Mouse (Mus musculus): ENCODE measurements around the gene Cfap299. TPM values are rescaled to one million over a fixed set of nuclear protein-coding genes. Genes with fewer than 3 reads are reported as not detected.
"Not testable (repeated sequence)": the region's sequence is repeated elsewhere in the genome, so short reads cannot be mapped to it uniquely, and the experiment has no call there.

Gene Cfap299
- polyA plus RNA-seq, 1 experiment from 2014 or later: 0.17 TPM

GRCm38 (mm10) chr5:98562806-98563205 is 233.7 kb downstream of the Cfap299 start:
- 90% methylated on average over 9 of the region's 9 CpGs for WGBS
- no peak for DNase-seq (ENCODE audit: extremely low spot score, low spot score)
- no peak overlapping the region for H3K4me3 ChIP-seq
- H3K9me3 ChIP-seq: no peaks in the 10 kb centered on the region
- H3K27ac ChIP-seq: 0 out of 2 replicates have a peak overlapping the region, but pooled peaks have one; percentile 78
- no peaks in the 10 kb centered on the region for H3K36me3 ChIP-seq (replicated peaks)
- no peaks in the 10 kb centered on the region for H3K27me3 ChIP-seq (ENCODE audit: poor library complexity, severe bottlenecking)
- H3K4me1 ChIP-seq: peaks cover 45% of the 10 kb centered on the region

DNA sequence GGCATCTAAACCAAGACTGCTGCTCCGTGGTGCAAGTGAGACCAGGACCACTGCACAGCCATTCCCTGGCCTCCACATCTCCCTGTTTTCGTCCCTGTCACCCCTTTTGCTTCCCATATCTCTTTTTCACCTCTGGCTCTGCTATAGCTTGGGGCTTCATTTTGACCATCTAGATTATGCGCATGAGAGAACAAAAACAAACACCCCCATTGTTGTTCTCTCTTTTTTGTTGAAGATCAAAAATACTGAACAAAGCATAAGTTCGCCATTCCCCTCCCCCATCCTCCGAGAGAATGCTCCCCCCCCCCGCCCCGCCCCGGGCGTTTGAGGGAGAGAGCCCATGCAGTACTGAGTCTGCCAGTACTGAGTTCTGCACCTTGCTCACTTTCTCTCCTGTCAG is 234.7 kb downstream of the Cfap299 start:
- Histone ChIP-seq H3K27me3 (ENCODE audit: poor library complexity, severe bottlenecking) (no peaks in the 10 kb centered on the region), H3K4me1 (peaks cover 50% of the 10 kb centered on the region), H3K27ac (peak overlapping the region; percentile 78), H3K36me3 (replicated peaks) (no peaks in the 10 kb centered on the region), H3K9me3 (no peaks in the 10 kb centered on the region), H3K4me3 (no peak overlapping the region)
- 54% methylated on average over 9 of the region's 9 CpGs for WGBS
- DNase-seq (ENCODE audit: extremely low spot score, low spot score): no peak

DNA sequence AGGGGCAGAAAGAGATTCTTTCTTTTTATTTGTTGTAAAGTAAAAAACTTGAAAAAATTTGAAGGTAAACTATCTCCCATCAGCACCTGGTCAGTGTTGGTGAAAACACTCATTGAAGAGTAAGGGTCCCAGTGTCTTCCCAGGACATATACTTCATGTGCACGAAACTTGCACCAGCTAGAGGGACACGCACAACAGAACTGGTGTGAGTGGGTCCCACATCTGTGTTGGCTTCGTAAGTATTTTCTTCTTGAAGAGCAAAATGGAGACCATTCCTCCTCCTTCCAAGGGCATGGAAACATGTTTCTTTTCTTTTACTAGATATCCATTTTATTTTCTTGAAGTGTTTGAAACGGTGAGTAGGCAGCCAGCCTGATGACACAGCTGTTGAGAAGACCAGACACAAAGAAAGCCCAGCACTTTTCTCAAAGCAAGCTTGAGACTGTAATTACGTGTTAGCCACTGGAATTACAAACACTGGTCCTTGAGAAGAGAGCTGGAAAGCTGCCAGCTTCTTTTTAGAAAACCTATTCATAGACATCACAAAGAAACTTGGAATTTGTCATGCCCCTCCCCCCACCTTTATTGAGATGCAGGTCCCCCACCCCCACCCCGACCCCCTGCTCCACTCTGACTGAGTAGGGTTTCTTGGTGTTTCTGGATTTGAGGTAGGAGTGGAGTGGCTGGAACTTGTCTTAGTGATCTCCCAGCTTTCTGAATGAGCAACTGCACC is 237.5 kb downstream of the Cfap299 start:
- no peak overlapping the region for H3K4me3 ChIP-seq
- peaks cover 44% of the 10 kb centered on the region for H3K4me1 ChIP-seq
- H3K9me3 ChIP-seq: no peaks in the 10 kb centered on the region
- peak overlapping the region; percentile 84 for H3K27ac ChIP-seq
- peak; percentile 35 for DNase-seq (ENCODE audit: extremely low spot score, low spot score)
- 42% methylated on average over 6 of the region's 6 CpGs for WGBS
- no peaks in the 10 kb centered on the region for H3K27me3 ChIP-seq (ENCODE audit: poor library complexity, severe bottlenecking)
- no peaks in the 10 kb centered on the region for H3K36me3 ChIP-seq (replicated peaks)

GRCm38 (mm10) chr5:98568481-98568880 is 239.4 kb downstream of the Cfap299 start:
- WGBS: 90% methylated on average over 4 of the region's 4 CpGs
- no peaks in the 10 kb centered on the region for H3K36me3 ChIP-seq (replicated peaks)
- DNase-seq (ENCODE audit: extremely low spot score, low spot score): no peak
- no peaks in the 10 kb centered on the region for H3K9me3 ChIP-seq
- H3K4me1 ChIP-seq: peaks cover 38% of the 10 kb centered on the region
- no peaks in the 10 kb centered on the region for H3K27me3 ChIP-seq (ENCODE audit: poor library complexity, severe bottlenecking)
- no peak overlapping the region for H3K4me3 ChIP-seq
- peak overlapping the region; percentile 56; the same call in 1 of the 2 replicates for H3K27ac ChIP-seq

DNA sequence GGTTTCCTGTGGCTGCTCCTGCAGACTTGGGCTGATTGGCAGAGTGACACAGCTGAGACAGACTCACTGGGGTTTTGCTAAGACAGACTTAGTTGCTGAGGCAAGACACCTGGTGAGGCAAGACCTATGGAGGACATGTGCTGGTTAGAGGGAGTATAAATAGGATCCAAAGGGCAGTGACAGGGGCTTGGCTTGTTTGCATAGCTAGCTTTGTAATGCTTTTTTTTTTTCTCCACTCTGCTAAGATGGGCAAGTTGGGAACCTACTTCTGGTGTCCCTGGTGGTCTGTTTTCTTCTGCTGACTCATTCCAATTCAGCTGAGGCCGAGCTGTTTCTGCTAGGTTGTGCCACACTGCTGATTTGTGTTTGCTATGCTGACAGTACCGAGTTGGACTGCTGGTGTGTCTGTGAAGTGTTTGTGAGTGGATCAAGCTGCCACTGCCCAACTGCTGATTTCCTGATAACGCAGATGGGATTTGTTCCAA is 240.0 kb downstream of the Cfap299 start:
- Histone ChIP-seq H3K9me3 (no peaks in the 10 kb centered on the region), H3K36me3 (replicated peaks) (no peaks in the 10 kb centered on the region), H3K4me3 (no peak overlapping the region), H3K4me1 (peaks cover 32% of the 10 kb centered on the region), H3K27me3 (ENCODE audit: poor library complexity, severe bottlenecking) (no peaks in the 10 kb centered on the region), H3K27ac (peak overlapping the region; percentile 56; the same call in 1 of the 2 replicates)
- WGBS: 81% methylated on average over 3 of the region's 3 CpGs
- DNase-seq (ENCODE audit: extremely low spot score, low spot score): no peak

- 63% methylated on average over 4 of the region's 4 CpGs for WGBS
- DNase-seq (ENCODE audit: extremely low spot score, low spot score): no peak
Measured at GRCm38 (mm10) chr5:98572392-98572791, 243.3 kb downstream of the Cfap299 start.

GRCm38 (mm10) chr5:98574711-98575470 is 245.8 kb downstream of the Cfap299 start:
- Histone ChIP-seq H3K9me3 (no peaks in the 10 kb centered on the region), H3K4me1 (peaks cover 14% of the 10 kb centered on the region), H3K4me3 (no peak overlapping the region), H3K27me3 (ENCODE audit: poor library complexity, severe bottlenecking) (no peaks in the 10 kb centered on the region), H3K27ac (no peak overlapping the region), H3K36me3 (replicated peaks) (no peaks in the 10 kb centered on the region)
- 74% methylated on average over 12 of the region's 12 CpGs for WGBS
- DNase-seq (ENCODE audit: extremely low spot score, low spot score): no peak

More at GRCm38 (mm10) chr5:98572392-98572791, 243.3 kb downstream of the Cfap299 start:
- Histone ChIP-seq H3K9me3 (no peaks in the 10 kb centered on the region), H3K27me3 (ENCODE audit: poor library complexity, severe bottlenecking) (no peaks in the 10 kb centered on the region), H3K27ac (no peak overlapping the region), H3K4me1 (peaks cover 23% of the 10 kb centered on the region), H3K36me3 (replicated peaks) (no peaks in the 10 kb centered on the region), H3K4me3 (no peak overlapping the region)

DNA sequence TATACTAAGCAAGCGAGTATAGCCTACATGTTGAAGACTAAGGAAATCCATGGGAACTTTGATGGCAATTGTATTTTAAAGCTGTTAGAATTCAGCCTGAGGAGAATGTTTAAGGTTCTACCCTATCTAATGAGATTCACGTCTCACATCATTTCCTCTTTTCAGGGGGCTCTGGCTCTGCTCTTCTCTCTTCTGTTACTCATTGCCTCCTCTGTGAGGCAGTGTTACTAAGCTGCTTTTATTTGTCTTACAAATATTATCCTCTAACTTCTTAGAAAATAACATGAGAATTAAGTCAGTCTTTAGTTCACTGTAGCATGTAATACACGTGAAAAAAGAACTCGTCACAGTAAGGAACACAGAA is 246.3 kb downstream of the Cfap299 start:
- H3K4me1 ChIP-seq: peaks cover 14% of the 10 kb centered on the region

GRCm38 (mm10) chr5:98576538-98576937 is 247.4 kb downstream of the Cfap299 start:
- WGBS: 93% methylated on average over 6 of the region's 6 CpGs

More for the DNA sequence above, 246.3 kb downstream of the Cfap299 start:
- no peaks in the 10 kb centered on the region for H3K36me3 ChIP-seq (replicated peaks)
- H3K27ac ChIP-seq: no peak overlapping the region
- H3K4me3 ChIP-seq: no peak overlapping the region
- no peak for DNase-seq (ENCODE audit: extremely low spot score, low spot score)
- WGBS: 88% methylated on average over 4 of the region's 4 CpGs
- no peaks in the 10 kb centered on the region for H3K27me3 ChIP-seq (ENCODE audit: poor library complexity, severe bottlenecking)
- no peaks in the 10 kb centered on the region for H3K9me3 ChIP-seq

GRCm38 (mm10) chr5:98578398-98578797 is 249.3 kb downstream of the Cfap299 start:
- no peaks in the 10 kb centered on the region for H3K27me3 ChIP-seq (ENCODE audit: poor library complexity, severe bottlenecking)
- H3K9me3 ChIP-seq: no peaks in the 10 kb centered on the region
- H3K4me1 ChIP-seq: peaks cover 14% of the 10 kb centered on the region
- no peaks in the 10 kb centered on the region for H3K36me3 ChIP-seq (replicated peaks)
- H3K27ac ChIP-seq: no peak overlapping the region
- DNase-seq (ENCODE audit: extremely low spot score, low spot score): no peak
- WGBS: 79% methylated on average over 2 of the region's 2 CpGs
- no peak overlapping the region for H3K4me3 ChIP-seq

More at GRCm38 (mm10) chr5:98576538-98576937, 247.4 kb downstream of the Cfap299 start:
- H3K9me3 ChIP-seq; H3K36me3 ChIP-seq (replicated peaks); H3K27me3 ChIP-seq (ENCODE audit: poor library complexity, severe bottlenecking); H3K27ac ChIP-seq; H3K4me3 ChIP-seq; DNase-seq (ENCODE audit: extremely low spot score, low spot score): not testable (repeated sequence)
- H3K4me1 ChIP-seq: peaks cover 14% of the 10 kb centered on the region

- no peak for DNase-seq (ENCODE audit: extremely low spot score, low spot score)
- Histone ChIP-seq H3K36me3 (replicated peaks) (no peaks in the 10 kb centered on the region), H3K4me1 (no peaks in the 10 kb centered on the region), H3K9me3 (no peaks in the 10 kb centered on the region), H3K27ac (no peak overlapping the region), H3K27me3 (ENCODE audit: poor library complexity, severe bottlenecking) (no peaks in the 10 kb centered on the region), H3K4me3 (no peak overlapping the region)
- 87% methylated on average over 5 of the region's 5 CpGs for WGBS
Measured at GRCm38 (mm10) chr5:98580811-98581210, 251.7 kb downstream of the Cfap299 start.

DNA sequence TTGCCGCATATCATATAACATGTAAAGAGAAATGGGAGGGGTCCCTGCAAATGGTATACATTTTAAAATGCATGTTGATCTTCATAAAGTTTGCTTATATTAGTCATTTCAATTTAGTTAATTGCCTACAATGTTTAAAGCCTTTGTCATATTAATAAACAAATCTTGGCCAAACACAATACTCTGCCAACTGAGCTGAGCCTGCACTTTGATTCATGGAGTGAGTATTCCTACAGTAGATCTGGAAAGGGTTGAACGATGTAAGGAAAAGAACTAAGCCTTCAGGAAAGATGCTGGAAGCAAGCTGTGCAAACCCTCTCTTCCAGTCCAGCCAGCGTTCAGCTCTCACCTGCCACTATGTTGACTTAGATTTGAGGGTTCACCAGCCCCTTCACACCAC is 252.9 kb downstream of the Cfap299 start:
- no peak overlapping the region for H3K27ac ChIP-seq
- no peaks in the 10 kb centered on the region for H3K27me3 ChIP-seq (ENCODE audit: poor library complexity, severe bottlenecking)
- DNase-seq (ENCODE audit: extremely low spot score, low spot score): no peak
- WGBS: 92% methylated on average over 3 of the region's 3 CpGs
- no peak overlapping the region for H3K4me3 ChIP-seq
- no peaks in the 10 kb centered on the region for H3K4me1 ChIP-seq
- H3K9me3 ChIP-seq: no peaks in the 10 kb centered on the region
- H3K36me3 ChIP-seq (replicated peaks): no peaks in the 10 kb centered on the region

DNA sequence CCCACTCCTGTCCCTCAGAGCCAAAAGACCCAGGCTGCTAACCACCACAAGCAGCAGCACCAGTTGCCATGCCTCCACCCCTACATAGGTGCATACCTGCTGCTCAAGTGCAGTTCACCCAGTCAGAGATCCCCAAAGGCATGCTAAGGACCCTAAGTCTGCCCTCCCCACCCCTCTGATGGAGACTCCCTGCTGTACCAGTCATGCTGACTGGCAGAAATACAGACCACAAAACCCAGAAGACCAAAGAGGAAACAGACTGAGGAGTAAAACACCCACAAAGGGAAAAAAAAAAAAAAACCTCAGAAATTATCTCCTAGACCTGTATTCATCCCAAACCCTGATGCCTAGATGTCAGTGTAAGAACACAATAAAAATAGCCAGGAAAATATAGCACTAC is 256.8 kb downstream of the Cfap299 start:
- DNase-seq (ENCODE audit: extremely low spot score, low spot score): no peak
- no peaks in the 10 kb centered on the region for H3K9me3 ChIP-seq
- H3K27ac ChIP-seq: no peak overlapping the region
- no peaks in the 10 kb centered on the region for H3K27me3 ChIP-seq (ENCODE audit: poor library complexity, severe bottlenecking)
- no peaks in the 10 kb centered on the region for H3K4me1 ChIP-seq
- no peak overlapping the region for H3K4me3 ChIP-seq
- H3K36me3 ChIP-seq (replicated peaks): no peaks in the 10 kb centered on the region
